Mouse (Mus musculus): ENCODE results near the gene Jpt1. TPM values are rescaled to one million over a fixed set of nuclear protein-coding genes. Genes with fewer than 3 reads are reported as not detected.

Jpt1 gene
- polyA plus RNA-seq, 1 experiment from 2014 or later, result 493 TPM

DNA sequence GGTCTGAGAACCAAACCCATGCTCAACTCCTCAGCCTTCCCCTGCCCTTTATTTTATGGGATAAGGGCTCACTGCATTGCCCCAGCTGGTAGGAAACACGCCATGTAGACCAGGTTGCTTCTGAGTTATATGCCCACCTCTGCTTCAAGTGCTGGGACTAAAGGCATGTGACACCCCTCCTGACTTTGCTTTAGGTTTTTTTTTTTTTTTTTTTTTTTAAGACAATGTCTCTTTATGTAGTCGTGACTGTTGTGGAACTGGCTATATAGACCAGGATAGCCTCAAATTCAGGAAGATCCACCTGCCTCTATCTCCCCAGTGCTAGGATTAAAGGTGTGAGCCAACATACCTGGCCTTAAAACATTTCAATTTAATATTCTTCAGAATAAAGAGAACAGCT is 8.5 kb upstream of the Jpt1 start:
- 73% methylated on average over 2 of the region's 2 CpGs for WGBS

DNA sequence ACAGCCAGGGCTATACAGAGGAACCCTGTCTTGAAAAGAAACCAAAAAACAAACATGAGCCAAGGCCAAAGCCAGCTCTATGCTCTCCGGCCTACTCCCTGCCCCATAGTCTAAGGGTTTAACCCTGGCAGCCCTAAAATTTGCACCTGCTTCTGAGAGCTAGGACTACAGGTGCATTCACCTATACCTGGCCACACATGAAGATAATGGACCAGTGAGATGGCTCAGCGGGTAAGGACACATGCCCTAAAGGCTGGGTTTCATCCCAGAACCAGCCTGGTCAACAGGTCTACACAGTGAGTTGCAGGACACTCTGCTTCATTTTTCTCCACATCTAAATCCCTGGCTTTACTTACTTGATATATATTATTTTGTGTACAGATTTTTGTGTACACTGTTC is 8.1 kb upstream of the Jpt1 start:
- H3K4me3 ChIP-seq (replicated peaks), result no peak overlapping the region
- no peaks in the 10 kb centered on the region for H3K27me3 ChIP-seq (replicated peaks)
- no peak for ATAC-seq
- WGBS, result 86% methylated on average over 2 of the region's 2 CpGs
- no peak overlapping the region for H3K27ac ChIP-seq
- no peak overlapping the region for H3K4me2 ChIP-seq (replicated peaks)
- H3K9me3 ChIP-seq, result no peaks in the 10 kb centered on the region
- no peaks in the 10 kb centered on the region for H3K4me1 ChIP-seq (replicated peaks)
- H3K9ac ChIP-seq, result no peak overlapping the region
- peaks cover 25% of the 10 kb centered on the region for H3K36me3 ChIP-seq

More for the DNA sequence above, 8.5 kb upstream of the Jpt1 start:
- peaks cover 25% of the 10 kb centered on the region for H3K36me3 ChIP-seq
- no peak for ATAC-seq
- H3K4me1 ChIP-seq (replicated peaks), result no peaks in the 10 kb centered on the region
- H3K9me3 ChIP-seq, result no peaks in the 10 kb centered on the region
- H3K27ac ChIP-seq, result no peak overlapping the region
- no peaks in the 10 kb centered on the region for H3K27me3 ChIP-seq (replicated peaks)
- no peak overlapping the region for H3K4me3 ChIP-seq (replicated peaks)
- no peak overlapping the region for H3K9ac ChIP-seq
- no peak overlapping the region for H3K4me2 ChIP-seq (replicated peaks)

DNA sequence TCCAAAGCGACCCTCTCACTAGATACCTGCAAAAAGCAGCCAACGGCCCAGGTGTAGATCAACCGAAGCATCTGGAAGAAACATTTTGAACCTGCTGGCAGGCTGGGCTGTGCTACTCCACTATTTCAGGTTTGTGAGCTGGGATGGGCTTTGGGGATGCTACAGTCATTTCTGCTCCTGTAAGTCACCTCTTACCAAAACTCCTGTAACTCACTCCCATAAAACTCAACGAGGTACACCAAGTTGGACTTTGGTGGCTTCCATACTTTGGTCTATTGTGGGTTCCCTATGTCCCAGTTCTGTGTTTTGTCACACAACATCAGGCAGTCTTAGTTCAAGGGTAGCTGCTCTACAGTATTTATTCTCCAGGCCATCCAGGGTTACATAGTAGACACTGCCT is 6.9 kb upstream of the Jpt1 start:
- no peaks in the 10 kb centered on the region for H3K4me1 ChIP-seq (replicated peaks)
- no peaks in the 10 kb centered on the region for H3K9me3 ChIP-seq
- no peaks in the 10 kb centered on the region for H3K27me3 ChIP-seq (replicated peaks)
- H3K4me2 ChIP-seq (replicated peaks), result no peak overlapping the region
- no peak overlapping the region for H3K4me3 ChIP-seq (replicated peaks)
- ATAC-seq, result no peak
- no peak overlapping the region for H3K9ac ChIP-seq
- peaks cover 18% of the 10 kb centered on the region for H3K36me3 ChIP-seq
- H3K27ac ChIP-seq, result no peak overlapping the region
- WGBS, result 78% methylated on average over 4 of the region's 4 CpGs

DNA sequence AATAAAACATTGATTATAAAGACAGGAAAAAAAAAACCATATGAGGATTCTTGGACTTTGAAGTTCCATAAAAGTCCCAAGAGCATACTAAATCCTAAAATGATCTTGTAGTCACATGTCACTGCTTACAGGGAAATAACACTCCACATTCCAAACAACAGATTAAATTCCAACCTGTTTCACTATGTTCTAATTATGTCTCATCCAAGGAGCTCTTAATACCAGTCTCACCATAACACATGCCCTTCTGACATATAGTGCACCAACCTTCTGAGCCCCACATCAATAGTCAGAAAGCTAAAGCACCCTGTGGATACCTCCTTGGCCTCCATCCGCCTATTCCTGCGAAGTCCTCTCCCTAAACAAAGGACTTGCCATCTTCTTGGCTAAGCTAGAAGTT is 6.0 kb upstream of the Jpt1 start:
- WGBS, result 78% methylated on average over 2 of the region's 2 CpGs
- Histone ChIP-seq H3K9me3 (no peaks in the 10 kb centered on the region), H3K27ac (no peak overlapping the region), H3K4me1 (replicated peaks) (no peaks in the 10 kb centered on the region), H3K4me3 (replicated peaks) (no peak overlapping the region), H3K9ac (no peak overlapping the region), H3K27me3 (replicated peaks) (no peaks in the 10 kb centered on the region), H3K4me2 (replicated peaks) (no peak overlapping the region), H3K36me3 (peaks cover 10% of the 10 kb centered on the region)
- no peak for ATAC-seq

DNA sequence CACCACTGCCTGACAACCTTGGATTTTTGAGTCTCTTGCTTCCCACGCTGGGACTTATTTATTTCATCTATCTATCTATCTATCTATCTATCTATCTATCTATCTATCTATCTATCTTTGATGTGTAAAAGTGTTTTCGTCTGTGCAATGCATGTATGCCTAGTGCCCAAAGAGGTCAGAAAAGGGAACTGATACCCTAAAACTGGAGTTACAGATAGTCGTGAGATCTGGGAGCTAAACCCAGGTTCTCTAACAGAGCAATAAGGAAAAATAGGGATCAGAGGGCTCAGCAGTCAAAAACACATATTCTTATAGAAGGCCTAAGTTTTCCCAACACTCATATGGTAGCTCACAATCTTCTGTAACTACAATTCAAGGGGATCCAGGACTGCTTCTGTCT is 5.4 kb upstream of the Jpt1 start:
- H3K9ac ChIP-seq, result no peak overlapping the region

DNA sequence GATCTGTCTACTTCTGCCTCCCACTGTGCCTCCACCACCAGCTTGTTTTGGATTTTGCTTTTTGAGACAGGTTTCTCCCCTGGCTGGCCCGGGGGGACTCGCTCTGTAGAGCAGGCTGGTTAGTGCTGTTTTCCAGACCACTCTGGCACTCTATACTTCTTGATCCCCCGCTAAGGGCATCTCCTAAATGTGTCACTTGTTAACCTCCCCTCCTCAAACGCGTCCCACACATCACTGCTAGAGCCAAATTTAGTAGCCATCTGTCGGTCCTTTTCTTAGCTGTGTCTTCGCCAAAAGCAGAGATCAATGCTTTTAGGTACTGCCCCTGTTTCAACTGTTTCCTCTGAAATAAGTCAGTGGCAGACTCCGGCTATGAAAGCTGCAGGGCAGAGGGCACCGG is 4.5 kb upstream of the Jpt1 start:
- no peak for ATAC-seq
- Histone ChIP-seq H3K4me1 (replicated peaks) (no peaks in the 10 kb centered on the region), H3K9me3 (no peaks in the 10 kb centered on the region), H3K36me3 (0 out of 2 replicates have a peak, but pooled peaks cover 5% of the 10 kb centered on the region), H3K4me3 (replicated peaks) (no peak overlapping the region), H3K4me2 (replicated peaks) (no peak overlapping the region), H3K9ac (no peak overlapping the region), H3K27me3 (replicated peaks) (no peaks in the 10 kb centered on the region), H3K27ac (no peak overlapping the region)
- WGBS, result 66% methylated on average over 9 of the region's 9 CpGs

More for the DNA sequence above, 5.4 kb upstream of the Jpt1 start:
- 0 out of 2 replicates have a peak, but pooled peaks cover 7% of the 10 kb centered on the region for H3K36me3 ChIP-seq
- no peak overlapping the region for H3K4me3 ChIP-seq (replicated peaks)
- H3K4me1 ChIP-seq (replicated peaks), result no peaks in the 10 kb centered on the region
- H3K27ac ChIP-seq, result no peak overlapping the region
- H3K4me2 ChIP-seq (replicated peaks), result no peak overlapping the region
- H3K9me3 ChIP-seq, result no peaks in the 10 kb centered on the region
- WGBS, result 86% methylated on average over 3 of the region's 3 CpGs
- no peaks in the 10 kb centered on the region for H3K27me3 ChIP-seq (replicated peaks)
- ATAC-seq, result no peak

DNA sequence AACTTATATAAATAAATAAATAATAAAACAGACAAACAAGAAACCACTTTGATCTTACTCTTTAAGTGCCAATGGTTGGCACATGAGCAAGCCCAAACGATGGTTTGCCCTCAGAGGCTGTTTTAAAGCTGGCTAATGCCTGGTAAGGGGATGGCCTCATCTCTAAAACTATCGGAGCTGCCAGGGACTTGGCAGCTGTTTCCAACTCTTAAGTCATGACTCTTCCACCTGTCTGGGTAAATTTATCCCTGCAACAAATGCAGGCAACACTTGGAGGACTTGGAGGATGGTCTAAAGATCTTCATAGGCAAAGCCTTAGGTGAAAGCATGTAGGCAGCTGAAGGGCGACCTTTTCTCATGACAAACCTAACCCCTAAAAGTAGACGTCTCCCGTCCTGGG is 2.8 kb upstream of the Jpt1 start:
- Histone ChIP-seq H3K4me1 (replicated peaks) (peaks cover 11% of the 10 kb centered on the region), H3K4me3 (replicated peaks) (no peak overlapping the region), H3K9me3 (no peaks in the 10 kb centered on the region), H3K4me2 (replicated peaks) (no peak overlapping the region), H3K36me3 (no peaks in the 10 kb centered on the region), H3K27me3 (replicated peaks) (no peaks in the 10 kb centered on the region), H3K27ac (no peak overlapping the region), H3K9ac (no peak overlapping the region)
- no peak for ATAC-seq
- WGBS, result 73% methylated on average over 5 of the region's 5 CpGs

DNA sequence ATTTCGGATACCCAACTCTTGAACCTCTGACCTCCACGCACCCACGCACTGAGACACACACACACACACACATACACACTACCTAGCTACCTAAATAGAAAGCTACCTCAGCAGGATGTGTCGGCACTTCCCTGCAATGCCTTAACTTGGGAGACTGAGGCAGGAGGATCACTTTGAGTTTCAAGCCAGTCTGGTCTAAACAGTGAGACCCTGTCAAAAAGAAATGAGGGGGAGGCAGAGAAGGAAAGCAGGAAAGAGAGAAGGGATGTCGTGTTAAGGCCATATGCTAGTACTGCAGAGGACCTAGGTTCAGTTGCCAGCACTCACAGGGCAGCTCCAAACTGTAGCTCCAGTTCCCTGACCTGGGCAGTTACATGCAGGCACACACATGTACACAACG is 834 bp upstream of the Jpt1 start:
- Histone ChIP-seq H3K36me3 (no peaks in the 10 kb centered on the region), H3K9me3 (no peaks in the 10 kb centered on the region), H3K4me1 (replicated peaks) (peaks cover 26% of the 10 kb centered on the region), H3K4me3 (replicated peaks) (no peak overlapping the region), H3K27me3 (replicated peaks) (no peaks in the 10 kb centered on the region), H3K9ac (no peak overlapping the region), H3K27ac (no peak overlapping the region), H3K4me2 (replicated peaks) (no peak overlapping the region)
- WGBS, result 68% methylated on average over 6 of the region's 6 CpGs
- no peak for ATAC-seq

DNA sequence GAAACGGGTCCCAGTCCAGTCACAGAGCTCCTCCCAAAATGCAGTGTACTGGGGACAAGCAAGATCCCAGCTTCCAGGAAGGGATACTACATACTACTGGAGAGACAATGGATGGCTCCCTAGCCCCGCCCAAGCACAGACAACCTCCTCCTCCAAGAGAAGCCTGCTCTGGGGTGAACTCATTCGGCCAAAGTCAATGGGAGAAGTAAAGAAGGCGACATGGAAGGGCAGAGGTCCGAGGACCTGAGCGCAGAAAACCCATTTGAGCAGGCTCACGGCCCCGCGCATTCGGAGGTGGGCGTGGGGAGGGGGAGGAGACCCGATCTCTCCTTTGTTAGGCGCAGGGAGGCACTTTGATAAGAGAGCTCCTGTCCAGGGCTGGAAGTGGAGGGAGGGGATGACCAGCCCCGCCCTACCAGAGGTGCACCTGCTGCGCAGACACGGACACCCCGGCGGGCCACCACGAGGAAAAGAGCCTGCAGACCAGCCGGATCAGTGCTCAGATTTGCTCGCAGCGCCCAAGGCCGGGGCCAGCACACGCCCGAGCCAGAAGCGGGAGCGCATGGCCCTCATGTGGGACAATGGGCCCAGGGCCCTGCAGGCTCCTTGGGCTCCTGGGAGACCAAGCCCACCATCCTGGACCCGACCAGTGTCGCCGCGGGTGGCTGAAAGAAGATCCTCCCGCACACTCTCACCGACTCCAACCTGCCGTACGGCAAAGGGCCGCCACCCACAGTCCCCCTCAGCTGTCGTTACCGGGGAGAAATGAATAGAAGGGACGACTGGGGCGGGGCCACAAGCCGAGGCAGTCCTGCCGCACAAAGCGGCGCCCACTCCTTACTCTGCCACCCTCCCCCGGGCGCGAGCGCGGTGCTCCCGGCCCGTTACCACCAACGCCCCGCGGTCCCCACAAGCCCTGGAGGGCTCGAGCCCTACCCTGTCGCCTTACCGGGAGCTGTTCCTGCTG is 633 bp downstream of the Jpt1 start:
- Histone ChIP-seq H3K9me3 (no peaks in the 10 kb centered on the region), H3K4me3 (replicated peaks) (peak overlapping the region; percentile 93), H3K27me3 (replicated peaks) (no peaks in the 10 kb centered on the region), H3K27ac (peak overlapping the region; percentile 93), H3K9ac (peak overlapping the region; percentile 98), H3K4me2 (replicated peaks) (peak overlapping the region; percentile 78), H3K4me1 (replicated peaks) (peaks cover 35% of the 10 kb centered on the region), H3K36me3 (no peaks in the 10 kb centered on the region)
- WGBS, result under 1% methylated on average over 57 of the region's 57 CpGs
- peak; percentile 69 for ATAC-seq

DNA sequence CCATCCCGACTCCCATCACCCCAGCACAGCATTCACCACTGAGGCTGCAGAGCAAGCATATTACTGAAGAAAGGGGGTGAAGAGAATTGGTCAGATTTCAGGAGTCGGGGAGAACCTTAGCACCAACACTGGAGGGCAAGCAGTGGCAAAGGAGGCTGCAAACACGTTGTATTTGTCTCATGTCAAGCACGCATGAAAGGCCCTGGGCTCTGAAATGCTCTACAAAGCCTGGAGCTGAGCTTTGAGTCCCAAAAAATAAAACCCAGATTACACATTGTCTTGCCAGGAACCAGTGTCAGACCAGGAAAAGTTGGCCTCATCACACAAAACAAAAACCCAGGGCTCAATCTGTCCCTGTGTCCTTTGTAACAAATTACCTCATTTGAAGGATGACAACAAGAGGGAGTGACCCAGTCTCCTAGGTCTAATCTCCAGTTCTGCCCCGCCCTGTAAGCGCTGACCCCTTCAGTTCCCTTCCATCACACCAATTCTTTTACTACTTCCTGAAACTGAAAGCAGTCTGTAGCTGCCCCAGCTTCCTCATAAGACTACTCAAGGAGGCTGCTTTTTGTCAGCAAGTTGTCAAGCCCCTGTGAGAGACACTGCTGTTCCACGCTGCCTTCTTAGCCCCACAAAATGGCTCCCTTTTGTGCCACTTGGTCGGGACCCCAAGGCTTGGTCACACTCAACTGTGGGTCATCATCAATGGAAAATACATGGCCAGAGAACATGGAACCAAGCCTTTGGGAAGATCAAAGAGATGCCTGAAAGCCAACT is 1.6 kb downstream of the Jpt1 start:
- H3K4me2 ChIP-seq (replicated peaks), result peak overlapping the region; percentile 78
- peaks cover 43% of the 10 kb centered on the region for H3K4me1 ChIP-seq (replicated peaks)
- H3K9ac ChIP-seq, result peak overlapping the region; percentile 98
- WGBS, result 18% methylated on average over 8 of the region's 8 CpGs
- peak overlapping the region; percentile 93 for H3K27ac ChIP-seq
- peak overlapping the region; percentile 93 for H3K4me3 ChIP-seq (replicated peaks)
- H3K27me3 ChIP-seq (replicated peaks), result no peaks in the 10 kb centered on the region
- 0 out of 2 replicates have a peak, but pooled peaks have one; percentile 13 for ATAC-seq
- H3K36me3 ChIP-seq, result no peaks in the 10 kb centered on the region
- H3K9me3 ChIP-seq, result no peaks in the 10 kb centered on the region

DNA sequence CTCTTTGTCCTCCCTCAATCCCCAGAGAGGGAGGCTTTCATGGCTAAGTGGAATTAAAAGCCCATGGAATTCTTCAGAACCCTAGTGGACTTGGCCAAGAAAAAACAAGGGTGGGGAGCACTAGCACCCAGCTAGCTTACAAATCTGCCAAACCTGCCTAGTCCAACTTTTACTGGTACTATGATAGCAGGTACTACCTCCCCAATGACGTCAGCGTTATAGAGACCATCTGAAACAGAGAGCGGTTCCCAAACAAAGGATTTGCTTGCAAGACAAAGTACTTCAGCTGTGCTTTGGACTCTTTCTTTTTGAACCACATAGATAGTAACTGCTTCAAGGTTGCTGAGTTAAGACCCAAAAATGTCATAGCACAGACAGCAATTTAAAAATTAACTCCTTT is 2.2 kb downstream of the Jpt1 start:
- H3K4me2 ChIP-seq (replicated peaks), result peak overlapping the region; percentile 78
- H3K27ac ChIP-seq, result peak overlapping the region; percentile 93; the same call in 1 of the 2 replicates
- H3K9ac ChIP-seq, result peak overlapping the region; percentile 98
- peaks cover 48% of the 10 kb centered on the region for H3K4me1 ChIP-seq (replicated peaks)
- H3K9me3 ChIP-seq, result no peaks in the 10 kb centered on the region
- H3K36me3 ChIP-seq, result no peaks in the 10 kb centered on the region
- WGBS, result 36% methylated on average over 3 of the region's 3 CpGs
- ATAC-seq, result no peak
- H3K4me3 ChIP-seq (replicated peaks), result peak overlapping the region; percentile 93
- H3K27me3 ChIP-seq (replicated peaks), result no peaks in the 10 kb centered on the region

DNA sequence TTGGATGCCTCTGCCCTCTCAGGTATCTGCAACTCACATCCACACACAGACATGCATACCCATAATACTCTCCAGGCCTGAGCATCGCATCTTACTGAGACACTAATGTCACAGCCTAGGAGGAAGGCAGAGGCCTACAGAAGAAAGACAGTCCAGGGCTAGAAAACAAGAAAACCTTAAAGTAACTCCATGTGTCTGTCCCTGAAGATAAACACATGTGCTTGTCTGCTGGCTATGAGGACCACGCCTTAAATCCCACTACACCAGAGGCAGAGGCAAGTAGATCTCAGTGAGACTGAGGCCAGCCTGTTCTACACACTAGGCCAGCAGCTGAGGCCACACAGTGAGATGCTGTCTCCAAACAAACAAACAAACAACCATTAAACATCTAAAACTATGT is 3.1 kb downstream of the Jpt1 start:
- WGBS, result 52% methylated on average over 2 of the region's 2 CpGs
- no peak overlapping the region for H3K27ac ChIP-seq
- no peaks in the 10 kb centered on the region for H3K27me3 ChIP-seq (replicated peaks)
- no peaks in the 10 kb centered on the region for H3K36me3 ChIP-seq
- H3K9me3 ChIP-seq, result no peaks in the 10 kb centered on the region
- peaks cover 53% of the 10 kb centered on the region for H3K4me1 ChIP-seq (replicated peaks)
- no peak for ATAC-seq
- H3K4me3 ChIP-seq (replicated peaks), result peak overlapping the region; percentile 93; the same call in 1 of the 2 replicates
- H3K9ac ChIP-seq, result peak overlapping the region; percentile 36; the same call in 1 of the 2 replicates
- H3K4me2 ChIP-seq (replicated peaks), result peak overlapping the region; percentile 78

All from intestine, embryonic 15.5 days (tissue).